Mouse (Mus musculus) kidney, embryonic 14.5 days (tissue): ENCODE data around the gene Fgf15. TPM values are rescaled to one million over a fixed set of nuclear protein-coding genes. Genes with fewer than 3 reads are reported as not detected.

Source experiments
- ATAC-seq: fragments of 200-750 bp; cut with Nextera tagmentation; 2 replicates; pipeline ENCODE4 v1.8.0; 2017; ENCODE audit warnings: moderate number of reproducible peaks, mild to moderate bottlenecking, moderate TSS enrichment, moderate library complexity; ENCODE audit not compliant: low FRiP score, low TSS enrichment
- H3K27ac ChIP-seq: fragments of 300-500 bp; sonication (generic); 2 replicates; pipeline ENCODE4 v1.5.1; 2014; ENCODE audit warnings: low read depth, mild to moderate bottlenecking, low read length, moderate library complexity, mixed read lengths
- H3K27me3 ChIP-seq: fragments of 300-500 bp; sonication (generic); 2 replicates; pipeline ENCODE4 v1.6.1; 2014; ENCODE audit warnings: mild to moderate bottlenecking, low read length; ENCODE audit not compliant: control insufficient read depth, insufficient read depth
- H3K36me3 ChIP-seq: fragments of 300-500 bp; sonication (generic); 2 replicates; pipeline ENCODE4 v1.6.1; 2014; ENCODE audit warnings: low read length, mixed read lengths; ENCODE audit not compliant: control insufficient read depth, insufficient read depth
- H3K4me1 ChIP-seq: fragments of 300-500 bp; sonication (generic); 2 replicates; pipeline ENCODE4 v1.6.1; 2014; ENCODE audit warnings: low read length, mixed read lengths; ENCODE audit not compliant: control insufficient read depth, insufficient read depth
- H3K4me2 ChIP-seq: fragments of 300-500 bp; sonication (generic); replicated peaks from 2 replicates; pipeline ENCODE4 v1.6.1; 2014; ENCODE audit warnings: low read depth, mild to moderate bottlenecking, low read length
- H3K4me3 ChIP-seq: fragments of 300-500 bp; sonication (generic); 2 replicates; pipeline ENCODE4 v1.5.1; 2014; ENCODE audit warnings: mild to moderate bottlenecking, low read length
- H3K9ac ChIP-seq: fragments of 300-500 bp; sonication (generic); 2 replicates; pipeline ENCODE4 v1.6.1; 2014; ENCODE audit warnings: low read depth, mild to moderate bottlenecking, low read length, moderate library complexity
- H3K9me3 ChIP-seq: fragments of 300-500 bp; sonication (generic); 2 replicates; pipeline ENCODE4 v1.6.1; 2016; ENCODE audit warnings: low read length; ENCODE audit not compliant: control insufficient read depth
- WGBS: fragments of 180-500 bp; shearing (Covaris S2); extraction: QIAGEN DNeasy Blood & Tissue Kit; methylation state at CpG from one replicate; pipeline ENCODE4 v1.1.7; 2014; 5-methylcytosine and 5-hydroxymethylcytosine counted together
- polyA plus RNA-seq: library from polyadenylated mRNA; unstranded; fragments of >200 nt; fragmentation: Nextera tagmentation; extraction: Ambion mirVana; gene quantifications from 2 replicates; pipeline ENCODE4 v1.2.1, GENCODE M21; 2014

The Fgf15 gene
- polyA plus RNA-seq, 1 experiment from 2014 or later = 2.2 TPM

GRCm38 (mm10) chr7:144914296-144914947 lies 18.1 kb downstream of the Fgf15 start:
- peaks cover 16% of the 10 kb centered on the region; the same call in 1 of the 2 replicates for H3K36me3 ChIP-seq
- no peak overlapping the region for H3K27ac ChIP-seq
- H3K9ac ChIP-seq = peak overlapping the region; percentile 75; the same call in 1 of the 2 replicates
- H3K9me3 ChIP-seq = no peaks in the 10 kb centered on the region
- ATAC-seq = peak; percentile 93
- no peaks in the 10 kb centered on the region for H3K27me3 ChIP-seq
- H3K4me2 ChIP-seq = peak overlapping the region; percentile 43
- H3K4me3 ChIP-seq = peak overlapping the region; percentile 65
- H3K4me1 ChIP-seq = peaks cover 8% of the 10 kb centered on the region
- WGBS = 6% methylated on average over 17 of the region's 17 CpGs

DNA sequence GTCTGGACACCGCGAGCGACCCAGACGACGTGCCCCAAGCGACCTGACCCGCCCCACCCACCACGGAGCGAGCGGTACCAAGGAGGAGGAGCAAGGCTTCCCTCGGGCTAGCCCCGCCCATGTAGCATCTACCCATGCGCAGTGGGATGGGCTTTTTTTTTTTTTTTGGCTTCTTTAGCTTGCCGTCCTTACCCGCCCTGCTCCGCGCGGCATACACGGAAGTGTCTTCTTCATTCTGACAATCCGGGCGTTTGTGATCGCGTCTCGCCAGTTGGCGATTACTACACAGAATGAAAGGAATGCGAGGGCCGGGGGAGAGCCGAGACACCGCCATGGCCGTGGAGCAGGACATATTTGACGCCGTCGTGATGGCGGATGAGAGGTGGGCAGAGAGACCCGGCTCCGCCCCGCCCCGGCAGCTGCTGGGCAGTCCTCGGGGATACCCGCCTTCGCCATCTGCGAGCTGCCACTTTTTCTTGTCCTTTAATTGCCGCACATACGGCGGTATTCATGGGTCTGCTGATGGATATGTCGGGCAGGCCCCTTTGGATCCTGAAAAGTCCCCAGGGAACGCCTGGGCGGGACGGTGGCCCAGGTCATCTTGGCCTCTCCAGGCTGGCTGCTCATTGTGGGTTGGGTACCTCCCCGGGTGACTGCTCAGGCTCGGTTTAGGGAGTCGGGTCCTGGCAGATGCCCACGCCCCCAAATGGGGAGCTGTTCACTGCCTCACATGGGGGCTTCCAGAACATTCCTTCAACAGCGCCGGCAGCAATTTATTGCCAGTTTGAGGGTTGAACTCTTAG lies 18.8 kb downstream of the Fgf15 start, which contains the start of gene LTO1:
Gene LTO1, plus strand, starts transcription at position 153 of the 803 bp plus-strand sequence.
- Histone ChIP-seq H3K36me3 (peaks cover 19% of the 10 kb centered on the region; the same call in 1 of the 2 replicates), H3K9ac (peak within 1 kb of the TSS; percentile 75)

DNA sequence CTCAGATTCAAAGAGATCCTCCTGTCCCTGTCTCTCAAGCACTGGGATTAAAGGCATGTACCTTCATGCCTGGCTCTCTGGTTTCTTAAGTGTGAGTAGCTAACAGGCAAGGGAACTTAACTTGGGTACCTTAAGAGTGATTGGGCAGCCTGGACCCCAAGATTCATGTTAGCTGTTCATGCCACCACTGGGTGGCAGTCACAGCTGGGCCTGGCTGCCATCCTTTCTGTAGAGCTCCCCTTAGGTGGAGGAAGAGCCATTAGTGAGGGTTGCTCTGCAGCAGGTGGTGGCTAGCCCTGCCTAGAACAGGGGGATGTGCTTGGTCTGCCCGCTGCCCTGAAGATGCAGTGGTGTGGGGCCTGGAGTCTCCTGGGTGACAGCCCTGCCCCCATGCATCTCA lies 22.5 kb downstream of the Fgf15 start:
- H3K4me3 ChIP-seq = no peak overlapping the region
- H3K27ac ChIP-seq = no peak overlapping the region
- H3K9ac ChIP-seq = no peak overlapping the region
- H3K4me2 ChIP-seq = no peak overlapping the region
- WGBS = 84% methylated on average over 1 of the region's 1 CpGs
- ATAC-seq = no peak
- H3K27me3 ChIP-seq = no peaks in the 10 kb centered on the region
- H3K9me3 ChIP-seq = no peaks in the 10 kb centered on the region
- H3K4me1 ChIP-seq = peaks cover 8% of the 10 kb centered on the region
- H3K36me3 ChIP-seq = peaks cover 35% of the 10 kb centered on the region

More for the DNA sequence above, 18.8 kb downstream of the Fgf15 start, which contains the start of gene LTO1:
- peak within 1 kb of the TSS; percentile 18; the same call in 1 of the 2 replicates for H3K27ac ChIP-seq
- no peaks in the 10 kb centered on the region for H3K27me3 ChIP-seq
- H3K4me1 ChIP-seq = peaks cover 8% of the 10 kb centered on the region
- peak; percentile 92 for ATAC-seq
- WGBS = under 1% methylated on average over 55 of the region's 55 CpGs
- peak within 1 kb of the TSS; percentile 74 for H3K4me2 ChIP-seq
- H3K4me3 ChIP-seq = peak within 1 kb of the TSS; percentile 65
- H3K9me3 ChIP-seq = no peaks in the 10 kb centered on the region

DNA sequence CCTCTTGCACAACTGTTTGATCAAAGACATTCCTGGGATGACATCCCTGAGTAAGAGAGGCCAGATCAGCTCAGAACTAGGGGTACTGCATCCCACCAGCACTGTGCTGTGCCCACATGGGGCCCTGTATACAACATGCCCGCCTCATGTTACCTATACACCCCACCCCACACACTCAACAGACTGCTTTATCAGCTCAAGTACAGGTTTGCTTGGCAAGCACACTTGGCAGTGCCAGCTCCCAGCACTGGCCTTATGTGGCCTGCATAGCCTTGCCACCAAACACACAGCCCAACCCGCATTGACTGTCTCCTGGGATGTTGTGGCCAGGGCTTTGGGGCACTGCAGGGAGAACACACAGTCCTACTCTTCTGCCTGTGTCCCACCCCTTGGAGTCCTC lies 31.3 kb downstream of the Fgf15 start:
- Histone ChIP-seq H3K27ac (no peak overlapping the region), H3K4me3 (no peak overlapping the region), H3K9me3 (no peaks in the 10 kb centered on the region), H3K27me3 (no peaks in the 10 kb centered on the region), H3K4me2 (no peak overlapping the region), H3K9ac (no peak overlapping the region), H3K36me3 (peaks cover 27% of the 10 kb centered on the region), H3K4me1 (no peaks in the 10 kb centered on the region)
- no peak for ATAC-seq
- 75% methylated on average over 2 of the region's 2 CpGs for WGBS

DNA sequence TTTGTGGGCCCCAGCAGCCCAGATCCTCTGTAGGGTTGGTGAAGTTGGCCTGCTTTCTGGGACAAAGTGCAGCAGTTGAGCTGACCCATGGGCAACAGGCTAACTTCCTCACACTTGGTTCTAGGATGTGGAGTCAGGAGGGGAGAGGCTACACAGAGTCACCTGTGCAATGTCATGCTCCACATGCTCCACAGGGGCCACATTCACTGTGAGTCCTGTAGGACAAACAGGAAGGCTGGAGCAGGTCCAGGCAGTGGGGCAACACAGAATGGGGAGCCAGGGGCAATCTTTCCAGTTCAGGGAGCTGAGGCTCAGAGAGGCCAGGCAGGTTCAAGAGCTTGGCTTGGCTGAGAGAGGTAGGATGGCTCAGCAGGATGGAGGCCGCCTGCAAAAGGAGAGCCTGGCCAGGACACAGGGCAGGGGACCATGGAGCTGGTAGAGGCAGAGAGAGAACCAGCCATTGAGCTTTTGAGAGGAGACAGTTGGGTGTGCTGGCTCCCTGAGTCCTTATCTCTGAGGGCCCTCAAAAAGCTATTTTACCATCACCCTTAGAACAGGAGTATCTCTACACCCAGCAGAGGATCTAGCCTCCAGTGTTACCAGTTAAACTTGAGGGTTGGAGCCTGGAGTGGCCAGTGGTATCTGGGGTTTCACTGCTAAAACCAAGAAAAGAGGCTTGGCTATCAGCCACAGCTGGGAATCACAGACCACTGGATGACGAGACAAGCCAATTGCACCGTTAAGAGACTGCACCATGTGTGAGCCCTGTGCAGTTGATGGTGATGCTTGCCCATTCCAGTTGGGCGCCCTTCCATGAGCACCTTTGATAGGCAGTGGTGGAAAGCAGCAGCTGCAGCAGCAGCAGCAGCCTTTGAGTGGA lies 31.9 kb downstream of the Fgf15 start:
- peaks cover 34% of the 10 kb centered on the region for H3K36me3 ChIP-seq
- H3K4me3 ChIP-seq = no peak overlapping the region
- no peaks in the 10 kb centered on the region for H3K9me3 ChIP-seq
- no peaks in the 10 kb centered on the region for H3K4me1 ChIP-seq
- H3K27ac ChIP-seq = no peak overlapping the region
- no peak for ATAC-seq
- 64% methylated on average over 4 of the region's 4 CpGs for WGBS
- H3K9ac ChIP-seq = no peak overlapping the region
- H3K4me2 ChIP-seq = no peak overlapping the region
- no peaks in the 10 kb centered on the region for H3K27me3 ChIP-seq

DNA sequence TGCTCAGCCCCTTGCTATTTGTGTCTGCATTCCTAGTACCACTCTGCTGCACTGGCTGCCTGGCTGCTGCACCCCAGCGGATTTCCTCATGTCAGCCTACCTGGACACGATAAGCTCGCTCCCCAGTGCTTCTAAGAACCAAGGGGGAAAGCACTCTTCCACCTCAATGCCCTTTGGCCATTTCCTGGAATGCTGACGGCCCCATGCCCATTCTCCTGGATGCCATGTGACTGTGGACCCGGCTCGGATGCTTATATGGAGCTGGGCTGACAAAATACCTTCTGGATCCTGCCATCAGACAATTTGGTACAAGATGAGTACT lies 32.5 kb downstream of the Fgf15 start:
- H3K27ac ChIP-seq = no peak overlapping the region

GRCm38 (mm10) chr7:144929506-144929905 lies 33.2 kb downstream of the Fgf15 start:
- no peak overlapping the region for H3K4me3 ChIP-seq
- no peak overlapping the region for H3K27ac ChIP-seq
- H3K4me1 ChIP-seq = no peaks in the 10 kb centered on the region
- H3K4me2 ChIP-seq = no peak overlapping the region
- no peaks in the 10 kb centered on the region for H3K9me3 ChIP-seq
- no peaks in the 10 kb centered on the region for H3K27me3 ChIP-seq
- WGBS = 88% methylated on average over 8 of the region's 8 CpGs
- no peak for ATAC-seq
- no peak overlapping the region for H3K9ac ChIP-seq
- peaks cover 46% of the 10 kb centered on the region for H3K36me3 ChIP-seq

More for the DNA sequence above, 32.5 kb downstream of the Fgf15 start:
- Histone ChIP-seq H3K4me3 (no peak overlapping the region), H3K27me3 (no peaks in the 10 kb centered on the region), H3K4me2 (no peak overlapping the region), H3K36me3 (peaks cover 40% of the 10 kb centered on the region), H3K9me3 (no peaks in the 10 kb centered on the region), H3K4me1 (no peaks in the 10 kb centered on the region), H3K9ac (no peak overlapping the region)
- no peak for ATAC-seq
- WGBS = 64% methylated on average over 6 of the region's 6 CpGs

- no peak overlapping the region for H3K4me2 ChIP-seq
- 54% methylated on average over 5 of the region's 5 CpGs for WGBS
- no peaks in the 10 kb centered on the region for H3K4me1 ChIP-seq
- no peaks in the 10 kb centered on the region for H3K27me3 ChIP-seq
- no peak for ATAC-seq
- H3K27ac ChIP-seq = no peak overlapping the region
- H3K9ac ChIP-seq = no peak overlapping the region
- no peaks in the 10 kb centered on the region for H3K9me3 ChIP-seq
- peaks cover 50% of the 10 kb centered on the region for H3K36me3 ChIP-seq
- H3K4me3 ChIP-seq = no peak overlapping the region
Measured at GRCm38 (mm10) chr7:144929931-144930330, 33.6 kb downstream of the Fgf15 start.
